Mouse (Mus musculus) c-Kit-negative CD71-positive TER-119-positive erythroid progenitor cells, embryonic 14.5 days (primary cell): ENCODE measurements around the gene Gm21775.
"Not testable (repeated sequence)": the region's sequence is repeated elsewhere in the genome, so short reads cannot be mapped to it uniquely, and the experiment has no call there.

ENCODE experiments used
- DNase-seq: peaks from one replicate; pipeline ENCODE4 v3.0.0-alpha.2; 2013; ENCODE audit warnings: low read depth, low spot score

Gene Gm21775

DNA sequence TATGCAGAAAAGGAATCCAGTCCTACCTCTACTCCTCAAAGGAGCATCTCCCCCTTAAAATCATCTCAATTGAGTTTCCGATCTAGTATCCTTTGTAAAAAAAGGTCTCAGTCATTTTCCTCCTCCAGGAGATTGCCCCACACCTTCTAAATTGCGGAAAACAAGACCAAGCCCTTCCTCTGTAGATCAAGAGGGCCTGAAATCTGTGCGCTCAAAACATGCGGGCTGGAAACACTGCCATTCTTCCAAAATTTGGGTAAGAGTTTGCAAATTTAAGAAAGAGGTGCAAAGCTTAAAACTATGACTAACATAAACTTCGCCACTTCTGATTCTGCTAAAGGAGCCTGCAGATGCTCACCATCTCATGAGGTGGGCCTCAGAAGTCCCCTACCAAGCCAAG lies at the start of gene Gm21775:
TSS of gene Gm21775 (plus strand) at position 301 of the 400 bp plus-strand sequence.
- DNase-seq = not testable (repeated sequence)

- DNase-seq = not testable (repeated sequence)
Measured at GRCm38 (mm10) chrY:10535942-10536341, 17.3 kb upstream of the Gm21775 start, which contains the start of gene Gm20737. TSS of gene Gm20737 (minus strand) at chrY:10536042.
